Mouse (Mus musculus) olfactory bulb, adult 2 months (tissue): ENCODE results near the gene Map3k4.

ENCODE experiments used
- CTCF ChIP-seq: fragments of 200-500 bp; IDR thresholded peaks from 2 replicates; pipeline ENCODE4 v1.5.1; 2012; ENCODE audit warnings: low read depth, mild to moderate bottlenecking, low read length, moderate library complexity; ENCODE audit not compliant: insufficient read depth
- POLR2A ChIP-seq: fragments of 200-500 bp; IDR thresholded peaks from 2 replicates; pipeline ENCODE4 v1.6.1; 2012; ENCODE audit warnings: mild to moderate bottlenecking, low read depth, low read length, moderate library complexity; ENCODE audit not compliant: insufficient read depth

DNA sequence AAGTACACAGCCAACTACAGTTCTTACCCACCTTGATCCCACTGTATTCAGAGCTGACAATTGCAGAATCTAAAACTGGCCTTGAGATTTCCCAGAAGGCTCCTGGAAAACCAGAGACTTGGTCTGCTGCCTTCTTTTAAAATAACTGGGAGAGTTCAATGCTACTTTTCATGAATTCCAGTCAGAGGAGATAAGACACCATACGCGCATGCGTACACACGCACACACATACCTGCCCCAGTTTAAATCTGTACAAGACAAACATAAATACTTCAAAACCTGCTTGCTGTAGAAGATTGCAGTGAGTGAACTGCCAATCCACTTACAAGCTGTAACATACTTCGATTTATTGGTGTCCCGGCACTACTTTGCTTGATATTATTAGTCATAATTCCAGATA lies 13.9 kb downstream of the Map3k4 start:
- TF ChIP-seq CTCF (no peak), POLR2A (no peak)
